Mouse (Mus musculus) right cerebral cortex, postnatal 25 days (tissue): ENCODE data around the gene D330020A13Rik.

Experiments used
- DNase-seq: peaks from one replicate; pipeline ENCODE4 v3.0.0; 2022

D330020A13Rik gene

GRCm38 (mm10) chr6:120301137-120301536, 7.0 kb downstream of the D330020A13Rik start:
- peak; percentile 57 for DNase-seq

GRCm38 (mm10) chr6:120302755-120303316, 8.7 kb downstream of the D330020A13Rik start:
- no peak for DNase-seq

DNA sequence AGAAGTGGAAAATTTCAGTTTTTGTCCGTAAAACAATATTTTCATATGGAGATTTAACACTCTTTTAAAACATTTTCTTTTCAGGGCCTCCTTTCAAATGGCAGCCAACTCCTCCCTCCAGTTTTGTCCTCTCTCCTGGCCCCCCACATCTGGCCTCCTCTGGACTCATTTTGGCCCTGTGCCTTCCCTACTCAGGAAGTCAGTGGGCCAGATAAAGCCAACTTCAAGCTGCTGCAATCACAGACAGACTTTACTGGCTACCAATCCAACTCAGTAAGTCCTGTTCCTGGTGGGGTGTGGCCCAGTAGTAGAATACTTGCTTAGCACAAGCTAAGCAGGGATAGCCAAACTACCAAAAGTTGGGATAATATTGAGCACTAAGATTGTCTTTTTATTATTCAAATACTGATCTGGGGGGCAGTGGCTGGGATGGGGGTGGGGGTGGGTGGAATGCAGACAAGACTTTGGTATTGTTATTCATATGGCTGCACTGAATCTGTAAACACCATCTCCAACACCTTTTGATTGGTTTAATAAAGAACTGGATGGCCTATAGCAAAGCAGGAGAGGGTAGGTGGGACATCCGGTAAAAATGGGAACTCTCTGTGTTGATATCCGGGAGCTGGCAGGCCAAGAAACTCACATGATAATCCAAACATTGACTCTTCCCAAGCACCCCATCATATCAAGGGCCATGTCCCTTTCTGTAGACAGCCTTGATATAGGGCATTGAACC, 12.9 kb downstream of the D330020A13Rik start:
- DNase-seq = no peak

DNA sequence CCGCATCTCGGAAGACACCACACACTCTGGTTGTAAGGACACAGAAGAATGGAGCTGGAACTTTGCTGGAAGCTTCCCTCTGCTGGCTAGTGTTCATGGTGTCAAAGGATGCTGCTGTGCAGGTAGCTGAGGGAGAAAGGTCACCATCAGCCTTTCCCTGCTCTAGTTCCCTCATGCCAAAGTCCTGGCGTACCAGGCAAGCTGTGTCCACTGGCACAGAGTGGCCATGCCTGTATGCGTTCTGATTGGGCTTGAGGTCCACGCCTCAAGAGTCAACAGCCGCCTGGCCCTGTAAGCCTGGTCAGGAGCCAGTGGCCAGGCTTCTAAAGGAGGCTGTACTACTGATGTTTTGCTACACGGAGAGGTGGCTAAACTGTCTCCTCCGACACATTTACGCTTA, 15.2 kb downstream of the D330020A13Rik start:
- no peak for DNase-seq

- DNase-seq = no peak
Measured at GRCm38 (mm10) chr6:120309787-120310186, 15.6 kb downstream of the D330020A13Rik start.

GRCm38 (mm10) chr6:120312443-120312842, 18.3 kb downstream of the D330020A13Rik start:
- no peak for DNase-seq

- DNase-seq = no peak
Measured at GRCm38 (mm10) chr6:120318303-120318940, 24.3 kb downstream of the D330020A13Rik start.

DNA sequence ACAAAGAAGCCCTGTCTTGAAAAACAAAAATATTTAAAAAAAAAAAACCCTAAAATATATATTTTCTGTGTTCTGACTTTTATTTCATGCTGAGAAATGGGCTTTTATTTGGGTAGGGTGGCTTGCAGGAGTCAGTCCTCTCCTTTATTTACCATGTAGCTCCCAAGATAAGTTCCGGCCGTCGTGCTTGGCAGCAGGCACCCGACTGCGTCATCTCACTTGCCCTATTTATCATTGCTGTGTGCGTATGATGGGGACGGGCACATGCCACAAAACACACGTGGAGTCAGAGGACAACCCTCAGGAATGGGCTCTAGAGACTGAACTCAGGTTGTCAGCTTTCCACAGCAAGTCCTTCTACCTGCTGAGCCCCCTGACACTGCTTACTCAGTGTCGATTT, 25.0 kb downstream of the D330020A13Rik start:
- no peak for DNase-seq

DNA sequence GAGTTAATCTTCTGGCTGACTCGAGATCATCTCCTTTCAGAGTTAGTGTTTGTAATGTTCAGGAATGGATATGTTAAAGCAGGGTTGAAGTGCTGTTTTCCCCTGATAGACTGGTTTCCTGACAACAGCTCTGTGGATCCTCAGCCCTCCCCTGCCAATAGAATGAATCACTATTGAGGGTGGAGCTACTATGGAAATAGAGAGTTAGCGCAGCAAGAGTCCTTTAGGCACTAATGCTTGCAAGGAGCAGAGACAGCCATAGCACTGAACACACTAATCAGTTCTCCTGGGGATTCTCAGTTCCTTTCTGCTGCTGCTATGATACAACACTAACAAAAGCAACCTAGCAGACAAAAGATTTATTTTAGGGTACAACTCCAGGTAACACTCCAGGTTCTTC, 26.2 kb downstream of the D330020A13Rik start:
- DNase-seq = no peak

GRCm38 (mm10) chr6:120324295-120324927, 30.2 kb downstream of the D330020A13Rik start:
- peak; percentile 26 for DNase-seq

DNA sequence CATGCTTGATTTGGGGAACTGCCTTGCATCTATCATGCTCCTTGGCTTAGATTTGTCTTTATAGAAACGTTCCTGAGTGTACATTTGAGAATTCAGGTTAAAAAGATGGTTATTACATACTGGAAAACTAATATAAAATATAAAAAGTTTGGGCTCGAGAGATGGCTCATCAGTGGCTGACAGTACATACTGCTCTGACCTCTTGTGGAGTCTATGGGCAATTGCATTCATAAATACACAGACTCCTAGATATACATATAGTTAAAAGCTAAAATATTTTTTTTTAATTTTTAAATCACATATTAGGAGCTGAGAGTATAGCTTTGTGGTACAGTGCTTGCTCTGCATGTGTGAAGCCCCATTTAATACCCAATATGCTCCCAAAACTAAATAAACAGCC, 38.2 kb downstream of the D330020A13Rik start:
- DNase-seq = no peak

- DNase-seq = no peak
Measured at GRCm38 (mm10) chr6:120343992-120344391, 49.8 kb downstream of the D330020A13Rik start.
